Mouse (Mus musculus) liver, embryonic 14.5 days (tissue): ENCODE data around the gene Lrig3. TPM values are rescaled to one million over a fixed set of nuclear protein-coding genes. Genes with fewer than 3 reads are reported as not detected.

ENCODE experiments used
- ATAC-seq: fragments of 200-750 bp; cut with Nextera tagmentation; 2 replicates; pipeline ENCODE4 v1.8.0; 2017; ENCODE audit warnings: moderate number of reproducible peaks, mild to moderate bottlenecking, moderate library complexity; ENCODE audit not compliant: insufficient read depth
- DNase-seq, 3 experiments: peaks; one replicate each; pipeline ENCODE4 v3.0.0-alpha.2; 2012 to 2013; ENCODE audit warnings: low read depth in 3 of 3, low spot score in 3 of 3
- H3K27ac ChIP-seq: fragments of 300-500 bp; sonication (generic); 2 replicates; pipeline ENCODE4 v1.5.1; 2014; ENCODE audit warnings: moderate library complexity, mild to moderate bottlenecking, control low read depth, inconsistent platforms
- H3K27me3 ChIP-seq: fragments of 300-500 bp; sonication (generic); 2 replicates; pipeline ENCODE4 v1.6.1; 2014; ENCODE audit warnings: mild to moderate bottlenecking, low read length, moderate library complexity; ENCODE audit not compliant: control insufficient read depth, insufficient read depth
- H3K36me3 ChIP-seq: fragments of 300-500 bp; sonication (generic); replicated peaks from 2 replicates; pipeline ENCODE4 v1.6.1; 2014; ENCODE audit warnings: low read depth; ENCODE audit not compliant: control insufficient read depth, insufficient read depth
- H3K4me1 ChIP-seq, 2 experiments: fragments of 200-500 bp in 1 of 2; fragments of 300-500 bp in 1 of 2; sonication (generic) in 1 of 2; replicated peaks; 2 replicates each; pipeline ENCODE4 v1.6.1; 2012 to 2014; ENCODE audit warnings: antibody characterized with exemption in 1 of 2, inconsistent platforms in 1 of 2, low read length in 1 of 2; ENCODE audit not compliant: control insufficient read depth in 2 of 2, insufficient read depth in 2 of 2
- H3K4me2 ChIP-seq: fragments of 300-500 bp; sonication (generic); 2 replicates; pipeline ENCODE4 v1.6.1; 2014; ENCODE audit warnings: low read depth, mild to moderate bottlenecking, control low read depth, moderate library complexity
- H3K4me3 ChIP-seq, 2 experiments: fragments of 200-500 bp in 1 of 2; fragments of 300-500 bp in 1 of 2; sonication (generic) in 1 of 2; 2 replicates each; pipeline ENCODE4 v1.5.1; 2012 to 2014; ENCODE audit warnings: low read depth in 2 of 2, low read length in 2 of 2, mild to moderate bottlenecking in 2 of 2, control low read depth in 1 of 2, inconsistent platforms in 1 of 2, moderate library complexity in 1 of 2; ENCODE audit not compliant: insufficient read depth in 1 of 2
- H3K9ac ChIP-seq: fragments of 300-500 bp; sonication (generic); replicated peaks from 2 replicates; pipeline ENCODE4 v1.6.1; 2014; ENCODE audit warnings: mild to moderate bottlenecking, control low read depth, moderate library complexity
- H3K9me3 ChIP-seq: fragments of 300-500 bp; sonication (generic); 2 replicates; pipeline ENCODE4 v1.6.1; 2016; ENCODE audit warnings: low read length, mixed read lengths; ENCODE audit not compliant: control insufficient read depth
- CTCF ChIP-seq: IDR thresholded peaks from 2 replicates; pipeline ENCODE4 v1.5.1; 2016; ENCODE audit warnings: antibody characterized with exemption, low read depth, control low read depth
- EP300 ChIP-seq: IDR thresholded peaks from 2 replicates; pipeline ENCODE4 v1.6.1; 2016; ENCODE audit warnings: antibody characterized with exemption, low read depth
- WGBS: fragments of 180-500 bp; shearing (Covaris S2); extraction: QIAGEN DNeasy Blood & Tissue Kit; methylation state at CpG from one replicate; pipeline ENCODE4 v1.1.7; 2014; ENCODE audit not compliant: insufficient replicate concordance; 5-methylcytosine and 5-hydroxymethylcytosine counted together
- polyA plus RNA-seq, 2 experiments: library from polyadenylated mRNA; depleted of rRNA in 1 of 2; stranded (reverse) in 1 of 2; unstranded in 1 of 2; fragments of >200 nt; fragmentation: Nextera tagmentation in 1 of 2; extraction: Ambion mirVana in 1 of 2; gene quantifications; 2 replicates each; pipeline versions ENCODE4 v1.2.1 to v1.2.3; 2012 to 2014

Gene Lrig3
- polyA plus RNA-seq, 2 experiments, result 0.71 to 1.1 TPM

GRCm38 (mm10) chr10:125948842-125949474 lies 17.0 kb upstream of the Lrig3 start:
- 41% methylated on average over 15 of the region's 15 CpGs for WGBS
- ATAC-seq, result no peak
- no peak overlapping the region for H3K4me2 ChIP-seq

GRCm38 (mm10) chr10:125951633-125952032 lies 14.3 kb upstream of the Lrig3 start:
- DNase-seq (no peak), ATAC-seq (no peak)
- TF ChIP-seq CTCF (no peak), EP300 (no peak)
- H3K9ac ChIP-seq, result no peak overlapping the region
- no peaks in the 10 kb centered on the region for H3K9me3 ChIP-seq
- no peaks in the 10 kb centered on the region for H3K27me3 ChIP-seq
- no peak overlapping the region for H3K4me2 ChIP-seq
- no peak overlapping the region for H3K4me3 ChIP-seq
- H3K4me1 ChIP-seq, result 0 out of 4 replicates have a peak, but pooled peaks cover 0 to 2% of the 10 kb centered on the region in 2 experiments
- no peak overlapping the region for H3K27ac ChIP-seq
- H3K36me3 ChIP-seq, result no peaks in the 10 kb centered on the region
- 38% methylated on average over 5 of the region's 5 CpGs for WGBS

More at GRCm38 (mm10) chr10:125948842-125949474, 17.0 kb upstream of the Lrig3 start:
- no peak overlapping the region for H3K4me3 ChIP-seq
- no peak overlapping the region for H3K27ac ChIP-seq
- H3K36me3 ChIP-seq, result no peaks in the 10 kb centered on the region
- no peaks in the 10 kb centered on the region for H3K27me3 ChIP-seq
- H3K4me1 ChIP-seq, result 0 out of 4 replicates have a peak, but pooled peaks cover 0 to 2% of the 10 kb centered on the region in 2 experiments
- no peaks in the 10 kb centered on the region for H3K9me3 ChIP-seq
- no peak overlapping the region for H3K9ac ChIP-seq
- DNase-seq, result no peak
- TF ChIP-seq EP300 (no peak), CTCF (no peak)

DNA sequence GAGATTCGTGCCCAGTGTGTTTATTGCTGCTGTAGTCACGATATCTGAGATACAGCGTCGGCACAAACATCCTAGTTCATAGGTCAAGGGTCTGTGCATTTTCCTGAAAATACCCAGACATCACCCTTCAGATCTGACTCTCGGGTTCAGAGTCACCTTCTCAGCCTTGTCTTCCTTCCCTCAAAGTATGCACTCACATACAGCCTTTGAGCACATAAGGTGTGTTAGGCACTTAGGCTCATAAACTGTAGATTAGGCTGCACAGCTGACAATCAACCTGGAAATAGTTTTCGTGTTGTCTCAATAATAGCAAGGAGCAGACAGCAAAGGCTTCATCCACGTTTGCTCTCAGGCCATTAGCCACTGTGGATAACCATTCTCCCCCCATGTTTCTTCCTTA lies 11.6 kb upstream of the Lrig3 start:
- 57% methylated on average over 7 of the region's 7 CpGs for WGBS
- no peak for TF ChIP-seq EP300
- TF ChIP-seq CTCF, result no peak
- H3K36me3 ChIP-seq, result no peaks in the 10 kb centered on the region
- ATAC-seq, result no peak
- H3K4me1 ChIP-seq, result 0 out of 4 replicates have a peak, but pooled peaks cover 0 to under 1% of the 10 kb centered on the region in 2 experiments
- no peak overlapping the region for H3K9ac ChIP-seq
- no peak overlapping the region for H3K27ac ChIP-seq
- DNase-seq, result no peak
- H3K4me2 ChIP-seq, result no peak overlapping the region
- no peaks in the 10 kb centered on the region for H3K27me3 ChIP-seq
- no peak overlapping the region for H3K4me3 ChIP-seq
- H3K9me3 ChIP-seq, result no peaks in the 10 kb centered on the region

GRCm38 (mm10) chr10:125954747-125955530 lies 11.0 kb upstream of the Lrig3 start:
- Histone ChIP-seq H3K36me3 (no peaks in the 10 kb centered on the region), H3K27me3 (no peaks in the 10 kb centered on the region), H3K4me2 (no peak overlapping the region), H3K9ac (no peak overlapping the region), H3K9me3 (no peaks in the 10 kb centered on the region), H3K27ac (no peak overlapping the region), H3K4me1 (no peaks in the 10 kb centered on the region), H3K4me3 (no peak overlapping the region)
- ATAC-seq, result no peak
- WGBS, result 67% methylated on average over 12 of the region's 12 CpGs
- no peak for DNase-seq
- TF ChIP-seq CTCF, result no peak

GRCm38 (mm10) chr10:125961411-125962107 lies 4.4 kb upstream of the Lrig3 start:
- H3K9me3 ChIP-seq, result no peaks in the 10 kb centered on the region
- no peak overlapping the region for H3K4me2 ChIP-seq
- no peak overlapping the region for H3K4me3 ChIP-seq
- H3K36me3 ChIP-seq, result no peaks in the 10 kb centered on the region
- TF ChIP-seq EP300 (no peak), CTCF (no peak)
- H3K27me3 ChIP-seq, result peaks cover 8% of the 10 kb centered on the region
- DNase-seq, result no peak
- 22% methylated on average over 9 of the region's 9 CpGs for WGBS
- no peaks in the 10 kb centered on the region; a peak in 1 of 4 replicates for H3K4me1 ChIP-seq
- no peak overlapping the region for H3K27ac ChIP-seq
- no peak overlapping the region for H3K9ac ChIP-seq
- no peak for ATAC-seq
